Mouse (Mus musculus): Measurements from ENCODE around the gene 1700001L19Rik. TPM values are rescaled to one million over a fixed set of nuclear protein-coding genes. Genes with fewer than 3 reads are reported as not detected.
"Not testable (repeated sequence)": the region's sequence is repeated elsewhere in the genome, so short reads cannot be mapped to it uniquely, and the experiment has no call there.

1700001L19Rik gene
- polyA plus RNA-seq (2012; fragmentation: generic; extraction: Trizol) = 0.06 TPM

DNA sequence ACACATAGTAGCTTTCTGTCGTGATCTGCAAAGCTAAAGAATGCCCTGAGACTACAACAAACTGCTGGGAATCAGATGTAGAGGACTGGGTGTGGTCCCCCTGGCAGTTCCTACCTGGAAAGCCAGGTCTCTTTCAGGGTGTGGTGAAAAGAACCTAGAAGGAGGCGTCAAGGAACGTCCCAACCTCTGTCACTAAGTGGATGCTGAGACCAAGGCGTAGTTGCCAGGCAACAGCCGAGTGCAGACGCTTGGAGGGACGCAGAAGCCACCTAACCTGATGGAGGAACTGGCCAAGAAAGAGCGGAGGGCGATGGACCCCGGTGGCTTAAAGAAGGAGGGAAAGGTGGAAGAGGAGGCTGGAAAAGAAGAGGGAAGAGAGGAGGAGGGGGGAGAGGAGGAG is at the start of gene 1700001L19Rik:
Gene 1700001L19Rik (plus strand): TSS at position 223 of the 400 bp plus-strand sequence.
- H3K27me3 ChIP-seq (ENCODE audit: control insufficient read depth, insufficient read depth, insufficient read length) = no peaks in the 10 kb centered on the region
- no peak within 1 kb of the TSS for H3ac ChIP-seq (ENCODE audit: control insufficient read depth, insufficient read length)
- H3K79me2 ChIP-seq (ENCODE audit: control insufficient read depth, insufficient read depth) = no peaks in the 10 kb centered on the region
- no peak within 1 kb of the TSS for H3K4me3 ChIP-seq
- TF ChIP-seq REST (IDR thresholded peaks at IDR 0.05; ENCODE audit: insufficient read depth, insufficient read length) = no peak
- no peak for TF ChIP-seq TCF3 (IDR thresholded peaks at IDR 0.05; ENCODE audit: insufficient read length, low read depth)
- TF ChIP-seq MAX (IDR thresholded peaks at IDR 0.05; ENCODE audit: low read depth) = no peak
- no peak for TF ChIP-seq POLR2AphosphoS2 (IDR thresholded peaks at IDR 0.05; ENCODE audit: insufficient read length, low read depth)
- TF ChIP-seq USF1 (IDR thresholded peaks at IDR 0.05; ENCODE audit: low read depth) = no peak
- TF ChIP-seq MYOG (IDR thresholded peaks at IDR 0.05; ENCODE audit: control insufficient read depth in 1 of 3, insufficient read depth in 1 of 3, insufficient read length in 2 of 3, low read depth in 2 of 3) = no peak
- no peak for TF ChIP-seq TCF12 (IDR thresholded peaks at IDR 0.05; ENCODE audit: insufficient read depth, poor library complexity, severe bottlenecking)
- no peak within 1 kb of the TSS for H3K4me2 ChIP-seq (ENCODE audit: low read depth)
- no peaks in the 10 kb centered on the region for H3K36me3 ChIP-seq (ENCODE audit: control insufficient read depth, insufficient read depth)

DNA sequence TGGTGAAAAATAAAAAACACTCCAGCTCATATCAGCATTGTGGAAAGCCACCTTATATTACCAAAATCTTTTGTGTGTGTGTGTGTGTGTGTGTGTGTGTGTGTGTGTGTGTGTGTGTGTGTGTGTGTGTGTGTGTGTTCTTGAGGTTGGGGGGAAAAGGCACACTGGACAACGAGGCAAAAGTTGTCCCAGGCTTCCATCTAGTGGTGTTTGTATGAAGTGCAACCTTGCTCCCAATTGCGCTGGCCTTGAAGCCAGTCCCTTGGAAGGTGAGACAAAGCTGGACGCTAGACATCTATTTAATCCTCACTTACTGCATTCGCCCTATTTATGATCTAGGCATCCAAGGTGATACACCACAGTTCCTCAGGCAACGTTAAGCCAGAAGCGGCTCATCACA is 43.8 kb upstream of the 1700001L19Rik start:
- not testable (repeated sequence) for H3K27me3 ChIP-seq (ENCODE audit: control insufficient read depth, insufficient read depth, insufficient read length); H3K79me2 ChIP-seq (ENCODE audit: control insufficient read depth, insufficient read depth); H3K4me2 ChIP-seq (ENCODE audit: low read depth); H3K36me3 ChIP-seq (ENCODE audit: control insufficient read depth, insufficient read depth); H3K4me3 ChIP-seq; H3ac ChIP-seq (ENCODE audit: control insufficient read depth, insufficient read length)

DNA sequence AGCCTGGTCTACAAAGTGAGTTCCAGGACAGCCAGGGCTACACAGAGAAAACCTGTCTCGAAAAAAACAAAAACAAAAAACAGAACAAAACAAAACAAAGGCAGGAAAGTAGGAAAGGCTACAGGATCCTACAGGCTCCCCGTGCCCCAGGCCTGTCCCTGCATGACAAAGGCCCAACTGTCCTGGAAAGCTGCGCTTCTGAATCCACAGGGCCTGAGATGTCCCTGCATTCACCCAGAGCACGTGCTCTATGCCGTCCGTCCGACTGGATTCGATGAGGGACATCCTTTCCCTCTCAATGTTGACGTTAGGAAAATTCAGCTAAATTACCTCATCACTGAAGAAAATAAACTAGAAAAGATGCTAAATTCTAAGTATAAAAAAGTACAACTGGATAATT is 29.1 kb upstream of the 1700001L19Rik start:
- no peak for TF ChIP-seq E2F4 (IDR thresholded peaks at IDR 0.05; ENCODE audit: insufficient read depth)
- no peak for TF ChIP-seq TCF3 (IDR thresholded peaks at IDR 0.05; ENCODE audit: insufficient read length, low read depth)
- TF ChIP-seq POLR2A (IDR thresholded peaks at IDR 0.05; ENCODE audit: insufficient read length, low read depth) = no peak
- TF ChIP-seq POLR2AphosphoS2 (IDR thresholded peaks at IDR 0.05; ENCODE audit: insufficient read length, low read depth) = no peak
- no peak for TF ChIP-seq CEBPB (IDR thresholded peaks at IDR 0.05; ENCODE audit: insufficient read depth, poor library complexity, severe bottlenecking)
- TF ChIP-seq SRF (IDR thresholded peaks at IDR 0.05; ENCODE audit: control insufficient read depth, insufficient read length, low read depth) = no peak
- TF ChIP-seq USF1 (IDR thresholded peaks at IDR 0.05; ENCODE audit: low read depth) = no peak
- no peak for TF ChIP-seq REST (IDR thresholded peaks at IDR 0.05; ENCODE audit: insufficient read depth, insufficient read length)
- no peak for TF ChIP-seq MYOD1 (IDR thresholded peaks at IDR 0.05; ENCODE audit: control insufficient read depth in 1 of 3, insufficient read length in 2 of 3, low read depth in 2 of 3)
- TF ChIP-seq TCF12 (IDR thresholded peaks at IDR 0.05; ENCODE audit: insufficient read depth, poor library complexity, severe bottlenecking) = no peak
- no peak for TF ChIP-seq MYOG (IDR thresholded peaks at IDR 0.05; ENCODE audit: control insufficient read depth in 1 of 3, insufficient read depth in 1 of 3, insufficient read length in 2 of 3, low read depth in 2 of 3)
- no peak for TF ChIP-seq MAX (IDR thresholded peaks at IDR 0.05; ENCODE audit: low read depth)
- no peak overlapping the region for H3K4me2 ChIP-seq (ENCODE audit: low read depth)
- no peaks in the 10 kb centered on the region for H3K79me2 ChIP-seq (ENCODE audit: control insufficient read depth, insufficient read depth)
- H3ac ChIP-seq (ENCODE audit: control insufficient read depth, insufficient read length) = no peak overlapping the region
- no peak overlapping the region for H3K4me3 ChIP-seq
- peaks cover 9% of the 10 kb centered on the region for H3K36me3 ChIP-seq (ENCODE audit: control insufficient read depth, insufficient read depth)
- H3K27me3 ChIP-seq (ENCODE audit: control insufficient read depth, insufficient read depth, insufficient read length) = no peaks in the 10 kb centered on the region

DNA sequence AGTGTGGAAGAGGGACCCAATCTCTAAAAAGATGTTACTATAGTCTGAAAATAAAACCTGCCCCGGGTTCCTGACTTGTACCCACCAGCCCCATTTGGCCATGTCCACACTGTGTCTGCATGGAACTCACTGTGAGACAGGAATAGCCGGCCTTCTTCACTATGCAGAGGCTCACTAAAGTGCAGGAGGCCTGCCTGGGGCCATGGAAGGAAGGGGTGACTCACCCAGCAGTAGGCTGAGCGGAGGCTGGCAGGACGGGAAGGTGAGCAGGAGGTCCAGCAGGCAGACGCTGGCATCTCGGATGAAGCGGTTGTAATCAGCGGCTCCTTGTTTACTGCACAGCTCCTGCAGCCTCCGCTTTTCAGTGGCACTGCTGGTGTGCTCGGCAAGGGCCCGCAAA is 28.7 kb upstream of the 1700001L19Rik start:
- H3ac ChIP-seq (ENCODE audit: control insufficient read depth, insufficient read length) = no peak overlapping the region
- H3K4me3 ChIP-seq = no peak overlapping the region
- H3K36me3 ChIP-seq (ENCODE audit: control insufficient read depth, insufficient read depth) = peaks cover 9% of the 10 kb centered on the region
- H3K27me3 ChIP-seq (ENCODE audit: control insufficient read depth, insufficient read depth, insufficient read length) = no peaks in the 10 kb centered on the region
- H3K79me2 ChIP-seq (ENCODE audit: control insufficient read depth, insufficient read depth) = no peaks in the 10 kb centered on the region
- no peak overlapping the region for H3K4me2 ChIP-seq (ENCODE audit: low read depth)
- no peak for TF ChIP-seq TCF3 (IDR thresholded peaks at IDR 0.05; ENCODE audit: insufficient read length, low read depth)
- no peak for TF ChIP-seq MAX (IDR thresholded peaks at IDR 0.05; ENCODE audit: low read depth)
- no peak for TF ChIP-seq USF1 (IDR thresholded peaks at IDR 0.05; ENCODE audit: low read depth)
- TF ChIP-seq E2F4 (IDR thresholded peaks at IDR 0.05; ENCODE audit: insufficient read depth) = no peak
- no peak for TF ChIP-seq SRF (IDR thresholded peaks at IDR 0.05; ENCODE audit: control insufficient read depth, insufficient read length, low read depth)
- no peak for TF ChIP-seq CEBPB (IDR thresholded peaks at IDR 0.05; ENCODE audit: insufficient read depth, poor library complexity, severe bottlenecking)
- no peak for TF ChIP-seq TCF12 (IDR thresholded peaks at IDR 0.05; ENCODE audit: insufficient read depth, poor library complexity, severe bottlenecking)
- TF ChIP-seq POLR2A (IDR thresholded peaks at IDR 0.05; ENCODE audit: insufficient read length, low read depth) = no peak
- no peak for TF ChIP-seq POLR2AphosphoS2 (IDR thresholded peaks at IDR 0.05; ENCODE audit: insufficient read length, low read depth)
- no peak for TF ChIP-seq REST (IDR thresholded peaks at IDR 0.05; ENCODE audit: insufficient read depth, insufficient read length)
- TF ChIP-seq MYOG (IDR thresholded peaks at IDR 0.05; ENCODE audit: control insufficient read depth in 1 of 3, insufficient read depth in 1 of 3, insufficient read length in 2 of 3, low read depth in 2 of 3) = no peak
- no peak for TF ChIP-seq MYOD1 (IDR thresholded peaks at IDR 0.05; ENCODE audit: control insufficient read depth in 1 of 3, insufficient read length in 2 of 3, low read depth in 2 of 3)

GRCm38 (mm10) chr13:68569589-68570336 is 27.5 kb upstream of the 1700001L19Rik start:
- H3ac ChIP-seq (ENCODE audit: control insufficient read depth, insufficient read length) = no peak overlapping the region
- TF ChIP-seq MAX (IDR thresholded peaks at IDR 0.05; ENCODE audit: low read depth) (no peak), SRF (IDR thresholded peaks at IDR 0.05; ENCODE audit: control insufficient read depth, insufficient read length, low read depth) (no peak), POLR2AphosphoS2 (IDR thresholded peaks at IDR 0.05; ENCODE audit: insufficient read length, low read depth) (no peak), TCF3 (IDR thresholded peaks at IDR 0.05; ENCODE audit: insufficient read length, low read depth) (no peak), USF1 (IDR thresholded peaks at IDR 0.05; ENCODE audit: low read depth) (no peak)
- peaks cover 8% of the 10 kb centered on the region for H3K36me3 ChIP-seq (ENCODE audit: control insufficient read depth, insufficient read depth)
- H3K27me3 ChIP-seq (ENCODE audit: control insufficient read depth, insufficient read depth, insufficient read length) = no peaks in the 10 kb centered on the region
- H3K4me3 ChIP-seq = no peak overlapping the region
- H3K79me2 ChIP-seq (ENCODE audit: control insufficient read depth, insufficient read depth) = no peaks in the 10 kb centered on the region
- H3K4me2 ChIP-seq (ENCODE audit: low read depth) = no peak overlapping the region
